Mouse (Mus musculus) hindbrain, postnatal 0 days (tissue): Measurements from ENCODE around the gene Mylpf. TPM values are rescaled to one million over a fixed set of nuclear protein-coding genes. Genes with fewer than 3 reads are reported as not detected.

ENCODE experiments used
- ATAC-seq: fragments of 200-750 bp; cut with Nextera tagmentation; 2 replicates; pipeline ENCODE4 v1.8.0; 2017; ENCODE audit warnings: mild to moderate bottlenecking, moderate TSS enrichment, moderate library complexity
- DNase-seq: peaks from one replicate; pipeline ENCODE4 v3.0.0-alpha.2; 2015; ENCODE audit warnings: low spot score
- H3K27ac ChIP-seq: fragments of 300-500 bp; sonication (generic); 2 replicates; pipeline ENCODE4 v1.5.1; 2014; ENCODE audit warnings: mild to moderate bottlenecking
- H3K27me3 ChIP-seq: fragments of 300-500 bp; sonication (generic); 2 replicates; pipeline ENCODE4 v1.6.1; 2014; ENCODE audit warnings: low read length, mixed read lengths; ENCODE audit not compliant: insufficient read depth
- H3K36me3 ChIP-seq: fragments of 300-500 bp; sonication (generic); 2 replicates; pipeline ENCODE4 v1.6.1; 2014; ENCODE audit warnings: low read length, mixed read lengths; ENCODE audit not compliant: insufficient read depth
- H3K4me1 ChIP-seq: fragments of 300-500 bp; sonication (generic); 2 replicates; pipeline ENCODE4 v1.6.1; 2014; ENCODE audit warnings: antibody characterized with exemption, low read length, mixed read lengths; ENCODE audit not compliant: insufficient read depth
- H3K4me2 ChIP-seq: fragments of 300-500 bp; sonication (generic); 2 replicates; pipeline ENCODE4 v1.6.1; 2014; ENCODE audit warnings: low read depth, mild to moderate bottlenecking, low read length, moderate library complexity, mixed read lengths
- H3K4me3 ChIP-seq: fragments of 300-500 bp; sonication (generic); 2 replicates; pipeline ENCODE4 v1.5.1; 2014; ENCODE audit warnings: low read length
- H3K9ac ChIP-seq: fragments of 300-500 bp; sonication (generic); replicated peaks from 2 replicates; pipeline ENCODE4 v1.6.1; 2014; ENCODE audit warnings: mild to moderate bottlenecking, low read length, moderate library complexity, mixed read lengths
- H3K9me3 ChIP-seq: fragments of 300-500 bp; sonication (generic); 2 replicates; pipeline ENCODE4 v1.6.1; 2016; ENCODE audit warnings: low read length, mixed read lengths
- CTCF ChIP-seq: IDR thresholded peaks from 2 replicates; pipeline ENCODE4 v1.5.1; 2016; ENCODE audit warnings: antibody characterized with exemption, control low read depth, low read depth
- WGBS: fragments of 180-500 bp; shearing (Covaris S2); extraction: QIAGEN DNeasy Blood & Tissue Kit; methylation state at CpG from one replicate; pipeline ENCODE4 v1.1.7; 2014; 5-methylcytosine and 5-hydroxymethylcytosine counted together
- polyA plus RNA-seq: library from polyadenylated mRNA; unstranded; fragments of >200 nt; fragmentation: Nextera tagmentation; extraction: Ambion mirVana; gene quantifications from 2 replicates; pipeline ENCODE4 v1.2.1, GENCODE M21; 2015
- total RNA-seq: library from RNA; depleted of rRNA; stranded (reverse); fragments of >200 nt; gene quantifications from 2 replicates; pipeline ENCODE4 v1.2.3, GENCODE M21; 2014; rRNA removed

The Mylpf gene
- total and polyA plus RNA-seq, 2 experiments from 2014 or later: 3.0 TPM; not detected in 1

- Histone ChIP-seq H3K4me1 (no peaks in the 10 kb centered on the region), H3K36me3 (no peaks in the 10 kb centered on the region), H3K27ac (no peak overlapping the region), H3K9me3 (no peaks in the 10 kb centered on the region), H3K27me3 (no peaks in the 10 kb centered on the region), H3K4me3 (no peak overlapping the region), H3K9ac (no peak overlapping the region), H3K4me2 (no peak overlapping the region)
- no peak for DNase-seq
- ATAC-seq: no peak
- no peak for TF ChIP-seq CTCF
- whole genome bisulfite sequencing: 95% methylated on average over 3 of the region's 3 CpGs
Measured at GRCm38 (mm10) chr7:127263526-127263925, 54.8 kb downstream of the Mylpf start.

Other genes with a start within 250 kb of the Mylpf start
- 203 and 240 TPM in 2 replicates for gene Cdipt, start 233.0 kb upstream of the Mylpf start, total RNA-seq
- 146 and 150 TPM in 2 replicates for gene Cdipt, start 233.0 kb upstream of the Mylpf start, polyA plus RNA-seq
- gene Cdiptos, start 232.8 kb upstream of the Mylpf start, total RNA-seq: 0.31 TPM in 1 of 2 replicates, not detected in the other
- gene Cdiptos, start 232.8 kb upstream of the Mylpf start, polyA plus RNA-seq: 0.95 and 1.4 TPM in 2 replicates
- gene Mvp, start 194.3 kb upstream of the Mylpf start, total RNA-seq: 6.5 and 6.9 TPM in 2 replicates
- gene Mvp, start 194.3 kb upstream of the Mylpf start, polyA plus RNA-seq: 5.5 and 5.8 TPM in 2 replicates
- gene Pagr1b, start 192.4 kb upstream of the Mylpf start, total RNA-seq: 1.2 TPM in 1 of 2 replicates, not detected in the other
- 0.49 and 1.5 TPM in 2 replicates for gene Pagr1b, start 192.4 kb upstream of the Mylpf start, polyA plus RNA-seq
- gene Pagr1a, start 191.5 kb upstream of the Mylpf start, total RNA-seq: 11.1 and 30.3 TPM in 2 replicates
- 31.2 and 48.6 TPM in 2 replicates for gene Pagr1a, start 191.5 kb upstream of the Mylpf start, polyA plus RNA-seq
- gene Gm42742, start 187.8 kb upstream of the Mylpf start, total RNA-seq: 7.1 and 40.2 TPM in 2 replicates
- 47.7 and 60.2 TPM in 2 replicates for gene Gm42742, start 187.8 kb upstream of the Mylpf start, polyA plus RNA-seq
- gene Prrt2, start 187.7 kb upstream of the Mylpf start, total RNA-seq: 138 and 144 TPM in 2 replicates
- gene Prrt2, start 187.7 kb upstream of the Mylpf start, polyA plus RNA-seq: 79.0 and 99.9 TPM in 2 replicates
- 222 and 237 TPM in 2 replicates for gene Maz, start 181.9 kb upstream of the Mylpf start, total RNA-seq
- 69.3 and 70.5 TPM in 2 replicates for gene Maz, start 181.9 kb upstream of the Mylpf start, polyA plus RNA-seq
- 8.1 and 9.1 TPM in 2 replicates for gene Kif22, start 166.4 kb upstream of the Mylpf start, total RNA-seq
- 24.5 and 29.3 TPM in 2 replicates for gene Kif22, start 166.4 kb upstream of the Mylpf start, polyA plus RNA-seq
- gene Zg16, start 121.6 kb upstream of the Mylpf start, total RNA-seq: not detected in 2 replicates
- gene Zg16, start 121.6 kb upstream of the Mylpf start, polyA plus RNA-seq: not detected in 2 replicates
- gene AI467606, start 117.5 kb upstream of the Mylpf start, total RNA-seq: 0.68 and 2.3 TPM in 2 replicates
- 1.0 and 1.1 TPM in 2 replicates for gene AI467606, start 117.5 kb upstream of the Mylpf start, polyA plus RNA-seq
- gene Qprt, start 86.7 kb upstream of the Mylpf start, total RNA-seq: 1.0 and 2.0 TPM in 2 replicates
- gene Qprt, start 86.7 kb upstream of the Mylpf start, polyA plus RNA-seq: 1.7 and 1.8 TPM in 2 replicates
- gene Spn, start 71.1 kb upstream of the Mylpf start, total RNA-seq: 0.11 and 0.21 TPM in 2 replicates
- 0.05 and 0.09 TPM in 2 replicates for gene Spn, start 71.1 kb upstream of the Mylpf start, polyA plus RNA-seq
- 59.7 and 75.0 TPM in 2 replicates for gene Cd2bp2, start 12.8 kb upstream of the Mylpf start, total RNA-seq
- gene Cd2bp2, start 12.8 kb upstream of the Mylpf start, polyA plus RNA-seq: 57.0 and 62.3 TPM in 2 replicates
- 68.6 and 69.4 TPM in 2 replicates for gene Tbc1d10b, start 422 bp upstream of the Mylpf start, total RNA-seq
- gene Tbc1d10b, start 422 bp upstream of the Mylpf start, polyA plus RNA-seq: 25.4 and 28.1 TPM in 2 replicates
- gene Zfp553, start 24.2 kb downstream of the Mylpf start, total RNA-seq: 41.0 and 43.3 TPM in 2 replicates
- gene Zfp553, start 24.2 kb downstream of the Mylpf start, polyA plus RNA-seq: 31.7 and 33.9 TPM in 2 replicates
- 4.6 and 5.0 TPM in 2 replicates for gene Sept1, start 24.2 kb downstream of the Mylpf start, total RNA-seq
- 3.8 and 5.2 TPM in 2 replicates for gene Sept1, start 24.2 kb downstream of the Mylpf start, polyA plus RNA-seq
- gene Zfp771, start 35.4 kb downstream of the Mylpf start, total RNA-seq: 101 and 108 TPM in 2 replicates
- 89.0 and 89.2 TPM in 2 replicates for gene Zfp771, start 35.4 kb downstream of the Mylpf start, polyA plus RNA-seq
- 94.1 and 102 TPM in 2 replicates for gene Dctpp1, start 51.8 kb downstream of the Mylpf start, total RNA-seq
- gene Dctpp1, start 51.8 kb downstream of the Mylpf start, polyA plus RNA-seq: 112 and 119 TPM in 2 replicates
- gene Sephs2, start 65.2 kb downstream of the Mylpf start, total RNA-seq: 80.3 and 83.2 TPM in 2 replicates
- 79.9 and 83.9 TPM in 2 replicates for gene Sephs2, start 65.2 kb downstream of the Mylpf start, polyA plus RNA-seq
- 0.11 TPM in 1 of 2 replicates, not detected in the other for gene Itgal, start 87.4 kb downstream of the Mylpf start, total RNA-seq
- gene Itgal, start 87.4 kb downstream of the Mylpf start, polyA plus RNA-seq: 0.10 and 0.26 TPM in 2 replicates
- gene Zfp768, start 136.7 kb downstream of the Mylpf start, total RNA-seq: 47.7 and 53.6 TPM in 2 replicates
- 13.4 and 15.7 TPM in 2 replicates for gene Zfp768, start 136.7 kb downstream of the Mylpf start, polyA plus RNA-seq
- 7.9 and 10.0 TPM in 2 replicates for gene Zfp747, start 167.2 kb downstream of the Mylpf start, total RNA-seq
- 4.0 and 4.5 TPM in 2 replicates for gene Zfp747, start 167.2 kb downstream of the Mylpf start, polyA plus RNA-seq
- gene 9130019O22Rik, start 178.3 kb downstream of the Mylpf start, total RNA-seq: 2.7 and 5.5 TPM in 2 replicates
- gene 9130019O22Rik, start 178.3 kb downstream of the Mylpf start, polyA plus RNA-seq: 1.2 and 1.8 TPM in 2 replicates
- gene E430018J23Rik, start 184.7 kb downstream of the Mylpf start, total RNA-seq: 13.8 and 15.5 TPM in 2 replicates
- 1.8 and 2.2 TPM in 2 replicates for gene E430018J23Rik, start 184.7 kb downstream of the Mylpf start, polyA plus RNA-seq
- gene Zfp764, start 197.9 kb downstream of the Mylpf start, total RNA-seq: 4.0 and 5.0 TPM in 2 replicates
- gene Zfp764, start 197.9 kb downstream of the Mylpf start, polyA plus RNA-seq: 2.7 and 3.0 TPM in 2 replicates
- gene Zfp688, start 213.2 kb downstream of the Mylpf start, total RNA-seq: 15.0 and 22.1 TPM in 2 replicates
- gene Zfp688, start 213.2 kb downstream of the Mylpf start, polyA plus RNA-seq: 31.7 and 33.2 TPM in 2 replicates
- gene Zfp689, start 240.3 kb downstream of the Mylpf start, total RNA-seq: 8.6 and 9.4 TPM in 2 replicates
- 7.7 and 7.9 TPM in 2 replicates for gene Zfp689, start 240.3 kb downstream of the Mylpf start, polyA plus RNA-seq